Mouse (Mus musculus): ENCODE data around the gene Gabrd. TPM values are rescaled to one million over a fixed set of nuclear protein-coding genes. Genes with fewer than 3 reads are reported as not detected.
"Not testable (repeated sequence)": the region's sequence is repeated elsewhere in the genome, so short reads cannot be mapped to it uniquely, and the experiment has no call there.

The Gabrd gene
- 1 to 10 TPM; 8.6 to 9.5 TPM for total RNA-seq (2021)
- long read RNA-seq, partial matches to known transcripts, result 2 of 8 reads
- long read RNA-seq, other reads (novel, unspliced or antisense), result 2 of 8 reads

DNA sequence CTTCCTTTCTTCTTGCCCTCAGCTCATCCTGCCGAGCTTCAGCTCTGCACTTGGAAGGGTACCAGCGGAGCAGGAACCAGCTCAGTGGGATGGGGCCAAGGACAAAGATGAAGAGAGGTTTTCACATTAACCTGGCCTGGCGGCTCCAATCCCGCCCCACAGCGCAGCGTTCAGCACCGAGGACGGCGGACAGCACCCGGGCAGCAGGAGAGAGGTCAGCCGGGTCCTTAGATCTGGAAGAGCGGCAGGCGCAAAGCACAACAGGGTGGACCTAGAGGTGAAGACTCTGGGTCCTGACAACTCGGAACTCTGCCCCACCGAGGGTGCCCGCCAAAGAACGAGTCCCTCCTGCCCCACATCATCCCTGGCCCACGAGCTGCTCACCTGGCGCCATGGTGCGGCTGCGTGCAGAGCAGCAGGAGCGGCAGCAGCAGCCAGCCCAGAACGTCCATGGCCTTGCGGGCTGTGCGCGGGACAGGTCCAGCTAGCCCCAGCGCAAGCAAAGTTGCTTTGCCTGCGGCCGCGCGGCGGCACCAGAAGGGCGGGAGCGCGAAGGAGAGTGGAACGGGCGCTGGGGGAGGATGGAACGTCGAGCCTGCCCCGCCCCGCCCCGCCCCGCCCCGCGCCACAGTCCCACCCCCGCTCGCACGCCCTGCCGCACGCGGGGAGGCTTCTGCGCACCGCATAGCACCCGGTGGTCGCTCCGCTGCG lies at the start of gene Gabrd:
Gene Gabrd (minus strand): TSS at position 602 of the 711 bp plus-strand sequence.
- DNase-seq (ENCODE audit: low spot score in 2 of 2), result peak; percentile 37 to 53

DNA sequence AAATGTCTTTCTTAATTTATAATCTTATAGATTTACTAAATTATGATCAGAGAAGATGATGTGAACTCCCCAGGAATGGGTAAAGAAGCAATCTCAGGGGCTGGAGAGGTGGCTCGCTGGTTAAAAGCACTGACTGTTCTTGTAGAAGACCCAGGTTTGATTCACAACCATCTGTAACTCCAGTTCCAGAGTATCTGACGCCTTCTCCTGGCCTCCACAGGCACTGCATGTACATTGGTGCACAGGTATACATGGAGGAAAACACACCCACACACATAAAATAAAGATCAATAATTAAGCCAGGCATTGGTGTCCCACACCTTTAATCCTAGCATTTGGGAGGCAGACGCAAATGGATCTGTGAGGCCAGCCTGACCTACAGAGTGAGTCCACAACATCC lies 44.9 kb upstream of the Gabrd start:
- no peak for DNase-seq (ENCODE audit: low spot score in 2 of 2)

DNA sequence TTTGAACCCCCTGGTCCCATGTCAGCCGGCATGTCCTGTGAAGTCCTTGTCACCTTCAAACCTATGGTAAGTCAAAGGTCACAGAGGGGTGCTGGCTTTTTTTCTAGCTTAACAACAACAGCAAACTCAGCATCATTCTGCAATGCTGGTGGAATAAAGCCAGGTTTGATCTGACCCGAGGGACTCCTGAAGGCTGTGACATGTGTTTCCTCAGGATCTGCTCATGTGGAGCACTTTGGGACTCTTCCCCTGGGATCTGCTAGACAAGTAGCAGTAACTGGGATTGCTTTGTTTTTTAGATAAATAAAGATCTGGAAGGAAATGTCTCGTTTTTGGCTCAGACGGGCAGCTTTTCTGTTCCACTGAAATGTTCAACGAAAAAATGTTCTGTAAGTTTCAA lies 36.1 kb upstream of the Gabrd start:
- no peak for DNase-seq (ENCODE audit: low spot score in 2 of 2)

DNA sequence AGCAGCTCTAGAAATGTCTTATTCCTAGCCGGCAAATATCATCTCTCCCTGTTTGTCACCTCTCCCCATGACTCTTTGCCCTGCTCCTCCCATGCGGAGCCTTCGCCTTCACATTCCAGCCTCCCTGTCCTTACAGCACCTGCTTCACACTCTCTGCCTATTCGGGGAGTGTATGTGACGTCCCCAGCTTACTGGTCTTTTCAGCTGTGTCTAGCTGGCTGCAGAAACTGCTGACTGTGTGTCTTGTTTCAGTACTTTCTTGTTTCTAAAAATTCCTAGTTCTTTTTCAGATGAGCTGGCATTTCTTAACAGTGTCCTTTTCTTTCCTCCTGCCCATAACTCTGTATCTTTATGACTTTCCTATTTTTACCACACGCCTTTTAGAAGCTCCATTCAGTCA lies 34.4 kb upstream of the Gabrd start:
- no peak for DNase-seq (ENCODE audit: low spot score in 2 of 2)

DNA sequence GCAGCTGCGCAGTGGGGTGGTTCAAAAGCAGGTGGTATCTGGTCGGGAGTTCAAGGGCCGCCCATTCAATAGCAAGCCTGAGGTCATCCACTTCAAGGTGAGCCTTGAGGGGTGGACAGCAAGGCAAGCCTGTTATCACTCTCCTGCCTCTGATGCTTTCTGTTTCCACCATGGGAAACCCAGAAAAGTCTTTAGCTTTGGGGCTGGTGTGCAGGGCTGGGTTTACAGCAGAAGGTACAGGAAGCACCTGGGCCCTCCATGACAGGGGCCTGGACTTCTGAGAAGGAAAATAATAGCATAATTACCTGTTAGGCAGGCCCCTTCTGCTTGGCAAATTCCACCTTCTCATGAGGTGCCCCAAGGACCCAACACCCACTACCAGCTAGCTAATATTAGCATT lies 31.3 kb upstream of the Gabrd start:
- no peak for DNase-seq (ENCODE audit: low spot score in 2 of 2)

DNA sequence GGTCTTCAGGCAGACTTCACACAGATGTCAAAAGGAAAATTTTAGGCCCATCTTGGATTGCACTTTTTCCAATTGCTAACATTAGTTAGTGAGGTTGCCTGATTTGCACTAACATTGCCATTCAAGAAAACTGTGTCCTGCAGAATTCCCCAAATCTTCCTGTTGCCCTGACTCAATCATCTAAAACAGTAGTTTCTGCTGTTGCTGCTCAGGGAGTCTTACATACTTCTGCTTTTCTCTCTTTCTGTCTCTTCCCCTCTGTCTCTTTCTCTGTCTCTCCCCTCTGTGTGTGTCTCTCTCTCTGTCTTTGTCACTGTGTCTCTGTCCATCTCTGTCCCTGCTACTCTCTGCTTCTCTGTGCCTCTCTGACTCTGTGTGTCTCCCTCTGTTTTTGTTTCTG lies 30.5 kb upstream of the Gabrd start:
- no peak for DNase-seq (ENCODE audit: low spot score in 2 of 2)

DNA sequence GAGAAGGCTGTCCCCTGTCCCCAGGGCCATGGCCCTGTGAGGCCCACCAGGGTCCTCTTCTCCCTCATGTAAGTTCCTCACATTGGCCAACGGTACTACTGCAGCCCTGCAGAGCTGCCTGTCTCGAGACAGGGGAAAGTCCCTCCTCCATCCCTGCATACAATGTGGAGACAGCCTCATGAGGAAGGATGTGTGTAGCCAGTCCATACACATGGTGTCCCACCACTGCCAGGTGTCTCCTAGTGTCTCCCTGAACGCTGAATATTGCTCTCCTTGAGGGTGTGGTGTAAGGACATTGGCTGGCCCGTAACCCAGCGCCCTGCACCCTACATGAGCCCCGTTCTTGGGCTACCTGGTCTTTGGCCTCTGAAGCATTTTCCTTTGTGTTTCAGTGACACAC lies 28.4 kb upstream of the Gabrd start:
- DNase-seq (ENCODE audit: low spot score in 2 of 2), result no peak

DNA sequence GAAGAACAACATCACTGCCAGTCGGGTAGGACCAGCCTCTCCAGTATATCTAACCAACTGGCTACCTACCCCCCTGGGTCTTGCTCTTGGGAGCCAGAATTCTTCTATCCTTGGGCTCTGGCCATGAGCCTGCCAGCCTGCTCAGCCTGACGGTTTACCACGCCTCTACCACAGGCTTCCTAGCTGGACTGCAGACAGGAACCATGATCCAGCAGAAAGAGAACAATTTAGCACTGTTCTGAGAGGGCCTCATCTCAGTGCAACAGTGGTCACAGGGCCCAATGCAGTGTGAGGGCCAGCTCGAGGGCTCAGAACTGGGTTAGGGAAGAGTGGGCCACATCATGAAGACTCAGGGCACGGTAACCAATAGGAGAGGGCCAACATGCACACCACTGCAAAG lies 26.1 kb upstream of the Gabrd start:
- DNase-seq (ENCODE audit: low spot score in 2 of 2), result no peak

DNA sequence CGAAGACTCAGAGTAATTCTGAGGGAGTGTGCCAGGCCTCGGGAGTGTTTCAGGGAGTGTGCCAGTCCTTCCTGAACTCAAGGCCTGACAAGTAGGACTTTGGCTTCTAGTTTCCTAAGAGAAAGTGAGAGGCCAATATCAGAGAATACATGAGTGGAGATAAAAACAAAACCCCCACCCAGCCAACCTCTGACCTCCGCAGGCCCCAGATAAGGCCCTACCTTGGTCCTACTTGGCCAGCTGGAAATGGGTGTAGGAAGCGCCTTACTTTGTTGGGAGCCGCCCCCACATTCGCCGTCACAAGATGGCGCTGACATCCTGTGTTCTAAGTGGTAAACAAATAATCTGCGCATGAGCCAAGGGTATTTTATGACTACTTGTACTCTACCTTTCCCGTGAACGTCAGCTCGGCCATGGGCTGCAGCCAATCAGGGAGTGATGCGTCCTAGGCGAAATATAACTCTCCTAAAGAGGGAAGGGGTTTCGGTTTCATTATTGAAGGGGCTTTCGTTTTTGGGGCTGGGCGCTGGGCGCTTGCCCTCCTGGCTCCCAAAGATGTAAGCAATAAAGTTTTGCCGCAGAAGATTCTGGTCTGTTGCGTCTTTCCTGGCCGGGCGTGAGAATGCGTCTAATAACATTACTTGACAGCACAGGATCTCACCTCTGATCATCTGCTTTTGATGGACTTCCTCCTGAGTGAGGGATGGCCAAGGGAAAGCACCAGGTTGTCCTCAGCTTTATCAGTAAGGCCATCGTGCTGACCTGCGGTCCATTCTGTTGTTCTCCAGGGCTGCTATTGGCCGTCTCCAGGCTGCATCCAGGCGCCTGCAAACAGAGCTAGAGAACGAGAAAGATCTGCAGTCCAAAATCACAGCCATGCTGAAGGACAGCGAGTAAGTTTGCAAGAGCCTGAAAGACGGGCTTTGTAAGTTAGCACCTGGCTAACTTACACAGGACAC lies 23.8 kb upstream of the Gabrd start:
- not testable (repeated sequence) for DNase-seq (ENCODE audit: low spot score in 2 of 2)

DNA sequence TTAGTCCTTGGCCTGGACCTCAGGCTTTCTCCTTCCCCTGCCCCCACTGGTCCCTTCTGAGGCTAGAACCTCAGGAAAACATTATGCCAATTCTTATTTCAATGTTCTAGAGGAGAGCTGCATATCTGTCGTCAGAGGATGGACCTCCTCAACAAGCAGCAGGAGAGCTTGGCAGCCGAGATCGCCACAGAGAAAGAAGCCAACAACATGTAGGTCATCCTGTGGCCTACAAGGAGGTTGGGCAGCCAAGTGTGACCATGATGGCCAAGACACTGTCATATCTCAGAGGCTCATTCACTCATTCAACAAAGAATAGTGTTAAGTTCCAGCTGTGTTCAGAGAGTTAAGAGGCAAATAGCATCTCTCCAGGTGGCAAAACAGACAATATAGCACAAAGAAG lies 22.2 kb upstream of the Gabrd start:
- no peak for DNase-seq (ENCODE audit: low spot score in 2 of 2)

DNA sequence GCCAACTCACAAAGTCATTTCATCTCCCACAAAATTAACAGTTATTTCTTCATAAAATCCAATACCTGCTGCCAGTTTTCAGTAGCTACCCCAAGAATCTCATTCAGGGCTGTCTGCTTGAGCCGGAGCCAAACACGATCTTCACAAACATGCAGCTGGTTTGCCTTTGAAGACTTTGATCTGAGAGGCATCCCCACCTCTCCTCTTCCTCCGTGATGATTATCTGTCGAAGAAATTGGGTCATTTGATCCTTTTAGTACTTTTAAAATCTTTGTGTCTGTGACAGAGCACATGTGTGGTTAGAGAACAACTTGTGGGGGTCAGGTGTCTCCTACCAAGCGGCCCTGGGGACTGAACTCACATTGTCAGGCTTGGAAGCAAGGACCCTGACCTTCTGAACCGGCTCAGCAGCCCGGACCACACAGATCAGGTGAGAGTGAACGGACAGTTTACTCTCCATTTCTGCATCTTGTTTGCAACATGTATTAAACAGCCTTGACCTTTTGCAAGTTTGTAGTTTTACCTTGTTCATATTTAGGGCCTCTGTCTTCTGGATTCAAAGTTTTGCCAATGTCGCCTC lies 16.8 kb upstream of the Gabrd start:
- no peak for DNase-seq (ENCODE audit: low spot score in 2 of 2)

DNA sequence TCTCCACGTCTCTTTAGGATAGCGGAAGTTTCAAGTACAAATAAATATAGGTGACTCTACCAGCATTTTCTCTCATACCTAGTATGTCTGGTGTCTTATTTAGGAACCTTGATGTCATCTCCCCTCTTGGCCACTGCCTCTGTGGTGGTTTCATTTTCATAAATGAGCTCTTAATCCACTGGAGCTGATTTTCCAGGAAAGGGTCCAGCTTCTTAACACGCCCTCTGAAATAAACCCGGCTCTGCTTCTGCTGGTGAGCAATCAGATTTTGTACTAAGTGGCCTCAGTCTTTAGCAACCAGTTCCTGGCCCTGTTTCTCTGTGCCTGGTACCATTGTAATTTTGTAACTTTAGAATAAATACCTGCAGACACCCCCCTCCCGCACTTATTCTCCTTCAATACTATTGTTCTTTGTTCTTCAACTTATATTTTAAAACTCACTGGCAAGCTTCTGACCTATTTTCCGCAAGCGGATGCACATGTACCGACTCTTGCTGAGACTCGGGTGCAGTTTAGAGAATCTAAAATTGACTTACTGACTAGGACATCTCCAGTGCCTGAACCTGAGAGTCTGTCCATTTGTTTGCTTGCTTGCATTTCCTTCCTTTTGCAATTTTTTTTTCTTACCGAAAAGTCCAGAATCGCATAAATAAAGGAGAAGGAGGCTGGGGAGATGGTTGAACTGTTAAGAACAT lies 15.9 kb upstream of the Gabrd start:
- DNase-seq (ENCODE audit: low spot score in 2 of 2), result no peak

DNA sequence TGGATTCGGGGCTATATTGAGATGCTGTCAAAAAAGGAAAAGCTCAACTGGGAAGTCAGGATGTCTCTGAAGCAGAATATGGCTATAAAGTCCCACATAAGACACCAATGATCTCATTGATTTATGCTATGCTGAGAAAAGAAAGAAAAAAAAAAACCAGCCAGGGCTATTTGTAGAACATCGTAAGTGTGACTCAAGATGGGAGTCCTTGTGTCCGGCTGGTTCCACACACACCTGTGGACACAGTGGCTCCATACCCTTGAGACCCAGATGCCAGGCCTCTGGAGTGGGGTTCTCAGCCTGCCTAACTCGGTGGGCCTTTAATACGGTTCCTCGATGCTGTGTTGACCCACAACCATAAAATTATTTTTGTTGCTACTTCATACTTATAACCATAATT lies 14.2 kb upstream of the Gabrd start:
- DNase-seq (ENCODE audit: low spot score in 2 of 2), result no peak

DNA sequence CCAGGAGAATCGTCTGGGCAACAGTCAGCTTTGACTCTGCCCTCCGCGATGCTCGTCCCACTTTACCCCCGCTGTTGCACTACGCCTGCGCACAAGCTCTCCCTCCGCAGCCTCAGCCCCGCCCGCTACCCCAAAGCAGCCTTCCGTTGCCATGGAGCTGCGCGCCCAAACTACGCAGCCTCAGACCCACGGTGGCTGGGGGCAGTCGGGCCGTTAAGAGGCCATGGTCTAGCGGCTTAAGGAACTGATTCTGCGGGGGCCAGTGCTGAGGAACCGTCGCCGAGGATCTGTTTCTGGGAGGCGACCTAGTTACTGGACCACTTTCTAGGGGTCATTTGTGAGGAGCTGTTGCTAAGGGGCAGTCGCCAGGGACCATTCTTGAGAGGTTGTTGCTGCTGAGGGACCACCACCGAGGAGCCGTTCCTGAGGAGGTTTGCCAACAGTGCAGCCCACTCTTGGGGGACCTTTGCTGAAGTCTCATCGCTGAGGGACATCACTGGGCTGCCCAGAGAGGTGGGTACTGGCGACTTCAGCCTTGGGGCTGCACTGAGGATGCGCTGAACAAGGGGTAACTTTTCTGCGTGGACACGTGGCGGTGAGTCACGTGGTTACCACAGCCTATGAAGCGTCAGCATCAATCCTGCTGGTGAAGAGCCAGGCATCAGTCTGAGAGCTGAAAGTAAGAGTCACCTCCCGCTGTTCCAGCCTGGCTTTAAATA lies 11.3 kb upstream of the Gabrd start, which contains the start of gene Cfap74:
Gene Cfap74 (plus strand): TSS at position 133 of the 719 bp plus-strand sequence.
- DNase-seq (ENCODE audit: low spot score in 2 of 2), result peak; percentile 84 to 90

DNA sequence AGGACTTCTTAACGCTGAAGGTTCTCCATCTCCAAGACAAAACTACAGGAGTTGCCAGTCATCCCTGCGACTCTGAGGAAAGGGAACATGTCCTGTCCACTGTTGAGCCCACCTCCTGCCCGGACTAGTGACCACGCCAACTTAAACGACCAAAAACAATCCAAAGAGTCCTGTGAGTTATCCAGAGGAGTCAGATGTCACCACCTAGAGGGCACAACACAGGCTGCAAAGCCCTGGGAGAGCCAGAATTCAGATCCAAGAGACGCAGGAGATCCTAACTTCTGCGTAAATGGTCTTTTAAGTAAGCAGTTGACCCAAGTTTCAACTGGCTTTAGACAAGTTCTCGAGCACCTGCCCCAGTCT lies 10.8 kb upstream of the Gabrd start:
- no peak for DNase-seq (ENCODE audit: low spot score in 2 of 2)

DNA sequence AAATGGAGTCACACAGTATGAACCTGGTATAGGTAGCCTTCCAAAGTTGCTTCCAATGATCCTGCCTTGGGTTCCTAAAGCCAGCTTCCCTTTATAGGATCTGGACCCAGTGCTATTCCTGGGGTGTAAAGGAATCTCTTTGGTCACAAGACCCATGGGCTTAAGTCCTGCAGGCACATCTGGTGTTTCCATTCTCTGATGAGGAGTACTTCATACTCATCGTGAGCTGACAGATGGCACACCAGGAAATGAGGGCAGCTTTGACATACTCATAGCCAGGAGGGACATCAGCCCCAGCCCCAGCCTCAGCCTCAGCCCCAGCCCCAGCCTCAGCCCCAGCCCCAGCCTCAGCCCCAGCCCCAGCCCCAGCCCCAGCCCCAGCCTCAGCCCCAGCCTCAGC lies 4.6 kb upstream of the Gabrd start:
- no peak for DNase-seq (ENCODE audit: low spot score in 2 of 2)

DNA sequence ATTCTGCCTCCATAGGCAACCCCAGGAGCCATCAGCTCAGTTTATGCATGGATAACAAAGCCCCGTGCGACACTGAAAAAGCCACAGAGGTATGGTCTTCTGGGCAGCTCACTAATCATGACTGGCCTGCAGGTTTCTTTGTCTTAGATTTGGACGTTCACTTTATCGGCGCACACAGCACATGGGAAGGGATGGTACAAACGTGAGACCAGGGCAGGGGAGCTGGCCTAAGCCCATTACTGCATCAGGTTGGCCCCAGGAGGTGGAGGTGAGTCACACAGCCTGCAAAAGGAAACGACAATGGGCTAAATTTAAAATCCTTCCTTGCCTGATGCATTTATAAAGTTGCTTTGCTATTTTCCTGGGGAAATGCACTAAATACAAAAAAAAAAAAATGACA lies 3.2 kb upstream of the Gabrd start:
- no peak for DNase-seq (ENCODE audit: low spot score in 2 of 2)

DNA sequence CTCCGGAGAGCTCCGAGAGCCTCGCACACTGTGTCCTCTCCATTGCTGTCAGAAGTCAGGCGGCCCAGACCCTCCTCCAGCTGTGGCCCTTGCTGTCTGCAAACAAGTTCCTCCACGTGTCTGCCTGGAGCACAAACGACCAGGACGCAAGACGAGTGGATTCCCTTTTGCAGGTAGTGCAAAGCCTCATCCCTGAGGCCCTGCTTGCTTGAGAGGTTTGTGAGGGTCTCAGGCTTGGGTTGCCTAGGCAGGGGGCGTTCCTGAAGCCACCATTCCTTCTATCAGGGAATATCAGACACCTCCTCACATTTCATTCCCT lies 269 bp upstream of the Gabrd start:
- DNase-seq (ENCODE audit: low spot score in 2 of 2), result no peak

DNA sequence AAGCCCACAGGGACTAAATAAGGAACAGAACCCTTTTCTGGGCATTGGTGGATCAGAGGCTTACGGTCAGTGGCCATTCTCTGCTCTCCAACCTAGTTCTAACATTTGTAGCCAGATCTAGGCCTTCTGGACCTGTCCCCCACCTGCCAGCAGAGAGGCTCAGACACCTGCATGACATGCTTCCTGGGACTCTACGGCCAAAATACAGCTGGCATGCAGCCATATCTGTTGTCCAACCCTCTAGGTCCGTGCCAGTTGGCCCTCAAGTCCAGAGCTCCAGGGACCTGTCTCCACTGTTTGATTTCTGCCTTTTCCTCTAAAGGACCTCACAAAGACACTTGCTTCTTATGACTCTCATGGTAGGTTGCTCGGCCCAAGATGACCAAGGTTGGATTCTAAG lies 1.2 kb downstream of the Gabrd start:
- no peak for DNase-seq (ENCODE audit: low spot score in 2 of 2)

DNA sequence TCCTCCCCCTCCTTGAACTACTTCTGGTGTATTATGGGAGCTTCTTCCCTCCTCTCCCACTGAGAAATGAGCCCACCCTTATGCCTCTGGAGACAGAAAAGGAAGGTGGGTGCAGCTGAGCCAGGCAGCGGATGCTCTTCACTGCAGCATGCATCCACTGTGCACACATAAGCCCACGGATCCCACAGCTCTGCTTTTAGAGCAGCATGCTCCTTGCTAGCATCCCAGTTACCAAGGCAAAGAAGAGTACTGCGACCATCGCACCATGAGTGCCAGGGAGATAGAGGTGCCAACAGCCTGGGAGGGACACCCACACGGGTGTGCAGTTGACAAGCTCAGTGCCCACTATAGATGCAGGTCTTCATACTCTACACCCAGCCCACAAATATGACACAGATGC lies 2.4 kb downstream of the Gabrd start:
- DNase-seq (ENCODE audit: low spot score in 2 of 2), result no peak

DNA sequence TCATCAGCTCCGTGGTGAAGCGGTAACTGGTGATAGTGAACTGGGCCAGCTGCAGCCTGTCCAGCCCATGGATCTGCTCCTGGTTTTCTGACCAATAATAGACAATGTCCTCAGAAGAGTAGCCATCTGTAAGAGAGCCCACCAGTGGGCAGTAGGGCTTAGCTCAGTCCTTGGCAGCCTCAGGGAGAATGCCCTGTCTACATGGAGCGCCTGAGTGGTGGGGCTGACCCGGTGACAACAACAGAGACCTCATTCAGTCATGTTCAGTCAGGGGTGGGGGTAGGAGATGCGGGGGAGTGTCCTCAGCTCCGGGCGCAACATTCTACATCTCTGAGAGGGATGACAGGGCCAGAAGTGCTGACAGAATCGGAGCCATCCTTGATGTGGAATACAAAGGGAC lies 10.7 kb downstream of the Gabrd start:
- no peak for DNase-seq (ENCODE audit: low spot score in 2 of 2)
